Mouse (Mus musculus) heart, postnatal 0 days (tissue): ENCODE measurements around the gene Zcchc9.

ENCODE experiments used
- CTCF ChIP-seq: IDR thresholded peaks from 2 replicates; pipeline ENCODE4 v1.5.1; 2016; ENCODE audit warnings: antibody characterized with exemption, control low read depth, low read depth
- EP300 ChIP-seq: IDR thresholded peaks from 2 replicates; pipeline ENCODE4 v1.6.1; 2016; ENCODE audit warnings: antibody characterized with exemption, low read depth

GRCm38 (mm10) chr13:91792035-91792434, 15.5 kb downstream of the Zcchc9 start:
- TF ChIP-seq CTCF (no peak), EP300 (no peak)
